Mouse (Mus musculus) cerebellum, postnatal 4 days (tissue): ENCODE data around the gene Slc5a5.
"Not testable (repeated sequence)": the region's sequence is repeated elsewhere in the genome, so short reads cannot be mapped to it uniquely, and the experiment has no call there.

Experiments used
- DNase-seq, 2 experiments: peaks; one replicate each; pipeline ENCODE4 v3.0.0; 2022; ENCODE audit warnings: low spot score in 2 of 2, mixed read lengths in 1 of 2

The Slc5a5 gene

GRCm38 (mm10) chr8:70902211-70902610 lies 9.7 kb upstream of the Slc5a5 start:
- no peak for DNase-seq

- no peak for DNase-seq
Observed at GRCm38 (mm10) chr8:70900872-70901387, 8.4 kb upstream of the Slc5a5 start.

GRCm38 (mm10) chr8:70899226-70899625 lies 6.7 kb upstream of the Slc5a5 start:
- no peak for DNase-seq

- no peak for DNase-seq
Observed at GRCm38 (mm10) chr8:70898661-70899198, 6.2 kb upstream of the Slc5a5 start.

GRCm38 (mm10) chr8:70897681-70898413 lies 5.3 kb upstream of the Slc5a5 start:
- DNase-seq, result peak; percentile 87 to 93

- DNase-seq, result peak; percentile 80 to 87
Observed at GRCm38 (mm10) chr8:70897021-70897680, 4.6 kb upstream of the Slc5a5 start, which contains the start of gene Rpl18a. TSS of gene Rpl18a (minus strand) at chr8:70897412.

- DNase-seq, result no peak
Observed at GRCm38 (mm10) chr8:70896316-70897020, 3.9 kb upstream of the Slc5a5 start.

GRCm38 (mm10) chr8:70895571-70896259 lies 3.2 kb upstream of the Slc5a5 start:
- DNase-seq, result not testable (repeated sequence)

- no peak for DNase-seq
Observed at GRCm38 (mm10) chr8:70894771-70895545, 2.4 kb upstream of the Slc5a5 start.

- no peak for DNase-seq
Observed at GRCm38 (mm10) chr8:70894385-70894720, 1.8 kb upstream of the Slc5a5 start.

- peak; percentile 50 to 77 for DNase-seq
Observed at GRCm38 (mm10) chr8:70893656-70894384, 1.3 kb upstream of the Slc5a5 start.

GRCm38 (mm10) chr8:70892896-70893655 lies 519 bp upstream of the Slc5a5 start:
- DNase-seq, result no peak

GRCm38 (mm10) chr8:70891356-70891755 lies 1.2 kb downstream of the Slc5a5 start:
- DNase-seq, result no peak

GRCm38 (mm10) chr8:70890656-70891055 lies 1.9 kb downstream of the Slc5a5 start:
- DNase-seq, result no peak

GRCm38 (mm10) chr8:70887669-70888068 lies 4.9 kb downstream of the Slc5a5 start:
- no peak for DNase-seq

GRCm38 (mm10) chr8:70885612-70886011 lies 6.9 kb downstream of the Slc5a5 start:
- DNase-seq, result no peak

GRCm38 (mm10) chr8:70884683-70885082 lies 7.9 kb downstream of the Slc5a5 start:
- no peak for DNase-seq

- DNase-seq, result peak in 1 of 2 experiments; percentile 7
Observed at GRCm38 (mm10) chr8:70884186-70884585, 8.4 kb downstream of the Slc5a5 start.

GRCm38 (mm10) chr8:70880546-70880945 lies 12.0 kb downstream of the Slc5a5 start:
- peak in 1 of 2 experiments; percentile 1 for DNase-seq
